Mouse (Mus musculus) cerebellum, postnatal 4 days (tissue): ENCODE measurements around the gene Mylip.

Experiments used
- DNase-seq, 2 experiments: peaks; one replicate each; pipeline ENCODE4 v3.0.0; 2022; ENCODE audit warnings: low spot score in 2 of 2, mixed read lengths in 1 of 2

The Mylip gene

GRCm38 (mm10) chr13:45429239-45429638 lies 39.7 kb downstream of the Mylip start:
- no peak for DNase-seq

- peak in 1 of 2 experiments; percentile 67 for DNase-seq
Measured at GRCm38 (mm10) chr13:45437134-45437533, 47.6 kb downstream of the Mylip start.

- DNase-seq = no peak
Measured at GRCm38 (mm10) chr13:45438853-45439252, 49.3 kb downstream of the Mylip start.

GRCm38 (mm10) chr13:45440226-45440625 lies 50.7 kb downstream of the Mylip start:
- no peak for DNase-seq

- no peak for DNase-seq
Measured at GRCm38 (mm10) chr13:45442451-45442850, 52.9 kb downstream of the Mylip start.

- DNase-seq = no peak
Measured at GRCm38 (mm10) chr13:45442918-45443535, 53.5 kb downstream of the Mylip start.

GRCm38 (mm10) chr13:45444220-45444619 lies 54.7 kb downstream of the Mylip start:
- DNase-seq = no peak

GRCm38 (mm10) chr13:45444652-45445051 lies 55.1 kb downstream of the Mylip start:
- no peak for DNase-seq

GRCm38 (mm10) chr13:45446636-45447035 lies 57.1 kb downstream of the Mylip start:
- DNase-seq = no peak

- no peak for DNase-seq
Measured at GRCm38 (mm10) chr13:45452437-45452836, 62.9 kb downstream of the Mylip start.

- DNase-seq = no peak
Measured at GRCm38 (mm10) chr13:45453033-45453432, 63.5 kb downstream of the Mylip start.

GRCm38 (mm10) chr13:45454044-45454443 lies 64.5 kb downstream of the Mylip start:
- no peak for DNase-seq

GRCm38 (mm10) chr13:45454641-45455040 lies 65.1 kb downstream of the Mylip start:
- no peak for DNase-seq

- DNase-seq = no peak
Measured at GRCm38 (mm10) chr13:45455108-45455861, 65.7 kb downstream of the Mylip start.

GRCm38 (mm10) chr13:45455862-45456192 lies 66.3 kb downstream of the Mylip start:
- DNase-seq = no peak

- DNase-seq = no peak
Measured at GRCm38 (mm10) chr13:45457459-45457858, 67.9 kb downstream of the Mylip start.

GRCm38 (mm10) chr13:45460177-45460576 lies 70.6 kb downstream of the Mylip start:
- DNase-seq = no peak

GRCm38 (mm10) chr13:45461370-45461958 lies 71.9 kb downstream of the Mylip start:
- no peak for DNase-seq
